Mouse (Mus musculus) ES-Bruce4 (cell line): ENCODE measurements at regions not wholly inside any gene's neighbourhood (a gene's known extent, or its start where the extent isn't known, plus 50 kb on each side); places are given as distances from the start of the nearest gene placed in this dataset.
A peak's percentile ranks its signal among the peaks of the same experiment; 100 is the strongest.

Experiments
- H3K27ac ChIP-seq: 2 replicates; pipeline ENCODE4 v1.5.1; 2012; ENCODE audit warnings: low read length, inconsistent platforms; ENCODE audit not compliant: insufficient read depth
- H3K27me3 ChIP-seq: 2 replicates; pipeline ENCODE4 v1.6.1; 2012; ENCODE audit warnings: mild to moderate bottlenecking, low read length, inconsistent platforms; ENCODE audit not compliant: control insufficient read depth, poor library complexity, insufficient read depth, severe bottlenecking
- H3K36me3 ChIP-seq: 2 replicates; pipeline ENCODE4 v1.6.1; 2012; ENCODE audit warnings: inconsistent platforms, mild to moderate bottlenecking, low read length, moderate library complexity; ENCODE audit not compliant: control insufficient read depth, poor library complexity, insufficient read depth, severe bottlenecking
- H3K4me1 ChIP-seq: one replicate; pipeline ENCODE4 v1.8.1; 2011; ENCODE audit warnings: low read length; ENCODE audit not compliant: control insufficient read depth, insufficient read depth
- H3K4me3 ChIP-seq: 2 replicates; pipeline ENCODE4 v1.5.1; 2011; ENCODE audit warnings: low read depth, mild to moderate bottlenecking, low read length
- H3K9ac ChIP-seq: 2 replicates; pipeline ENCODE4 v1.6.1; 2012; ENCODE audit warnings: low read depth, mild to moderate bottlenecking, inconsistent platforms; ENCODE audit not compliant: poor library complexity, severe bottlenecking
- H3K9me3 ChIP-seq: replicated peaks from 2 replicates; pipeline ENCODE4 v1.6.1; 2012; ENCODE audit warnings: mild to moderate bottlenecking, low read length, inconsistent platforms; ENCODE audit not compliant: control insufficient read depth, poor library complexity, insufficient read depth, severe bottlenecking
- CTCF ChIP-seq: IDR thresholded peaks from one replicate; pipeline ENCODE4 v1.8.1; 2011; ENCODE audit warnings: low read depth, low read length
- EP300 ChIP-seq: IDR thresholded peaks from 2 replicates; pipeline ENCODE4 v1.6.1; 2011; ENCODE audit warnings: low read depth, low read length; ENCODE audit not compliant: insufficient read depth
- POLR2A ChIP-seq: IDR thresholded peaks from one replicate; pipeline ENCODE4 v1.8.1; 2011; ENCODE audit warnings: low read length; ENCODE audit not compliant: insufficient read depth

GRCm38 (mm10) chr7:136807101-136807500 is 87.3 kb upstream of the Mgmt start:
- Histone ChIP-seq H3K27me3 (no peaks in the 10 kb centered on the region; the same call in 1 of the 2 replicates), H3K27ac (no peak overlapping the region), H3K36me3 (no peaks in the 10 kb centered on the region), H3K9ac (no peak overlapping the region), H3K4me3 (no peak overlapping the region), H3K4me1 (no peaks in the 10 kb centered on the region), H3K9me3 (no peaks in the 10 kb centered on the region)
- no peak for TF ChIP-seq EP300
- TF ChIP-seq CTCF = no peak
- TF ChIP-seq POLR2A = no peak

- Histone ChIP-seq H3K4me1 (no peaks in the 10 kb centered on the region), H3K9me3 (no peaks in the 10 kb centered on the region), H3K27ac (no peak overlapping the region), H3K36me3 (no peaks in the 10 kb centered on the region), H3K9ac (no peak overlapping the region), H3K4me3 (no peak overlapping the region), H3K27me3 (no peaks in the 10 kb centered on the region; the same call in 1 of the 2 replicates)
- TF ChIP-seq CTCF (no peak), EP300 (no peak), POLR2A (no peak)
Measured at GRCm38 (mm10) chr7:136807968-136808367, 86.4 kb upstream of the Mgmt start.

- Histone ChIP-seq H3K27me3 (no peaks in the 10 kb centered on the region; the same call in 1 of the 2 replicates), H3K9me3 (no peaks in the 10 kb centered on the region), H3K4me1 (no peaks in the 10 kb centered on the region), H3K4me3 (no peak overlapping the region), H3K9ac (no peak overlapping the region), H3K27ac (no peak overlapping the region), H3K36me3 (no peaks in the 10 kb centered on the region)
- TF ChIP-seq CTCF = no peak
- no peak for TF ChIP-seq EP300
- no peak for TF ChIP-seq POLR2A
Measured at GRCm38 (mm10) chr7:136809576-136809975, 84.8 kb upstream of the Mgmt start.

GRCm38 (mm10) chr7:136813691-136814325 is 80.6 kb upstream of the Mgmt start:
- TF ChIP-seq EP300 = peak; percentile 48; the same call in 1 of the 2 replicates
- no peak for TF ChIP-seq POLR2A
- TF ChIP-seq CTCF = no peak
- Histone ChIP-seq H3K4me3 (no peak overlapping the region), H3K36me3 (no peaks in the 10 kb centered on the region), H3K27ac (no peak overlapping the region), H3K4me1 (peaks cover 3% of the 10 kb centered on the region), H3K9ac (no peak overlapping the region), H3K9me3 (no peaks in the 10 kb centered on the region), H3K27me3 (no peaks in the 10 kb centered on the region)

- H3K4me3 ChIP-seq = no peak overlapping the region
- TF ChIP-seq EP300 (no peak), CTCF (no peak), POLR2A (no peak)
- no peak overlapping the region for H3K9ac ChIP-seq
- H3K9me3 ChIP-seq = no peaks in the 10 kb centered on the region
- no peaks in the 10 kb centered on the region for H3K36me3 ChIP-seq
- no peaks in the 10 kb centered on the region for H3K27me3 ChIP-seq
- no peak overlapping the region for H3K27ac ChIP-seq
- peaks cover 3% of the 10 kb centered on the region for H3K4me1 ChIP-seq
Measured at GRCm38 (mm10) chr7:136814751-136815150, 79.7 kb upstream of the Mgmt start.

- Histone ChIP-seq H3K27ac (no peak overlapping the region), H3K4me3 (no peak overlapping the region), H3K36me3 (no peaks in the 10 kb centered on the region), H3K4me1 (no peaks in the 10 kb centered on the region), H3K9me3 (no peaks in the 10 kb centered on the region), H3K27me3 (no peaks in the 10 kb centered on the region), H3K9ac (no peak overlapping the region)
- TF ChIP-seq EP300 = no peak
- TF ChIP-seq CTCF = no peak
- TF ChIP-seq POLR2A = no peak
Measured at GRCm38 (mm10) chr7:136820291-136820690, 74.1 kb upstream of the Mgmt start.
